Mouse (Mus musculus): Measurements from ENCODE around the gene Svop. TPM values are rescaled to one million over a fixed set of nuclear protein-coding genes. Genes with fewer than 3 reads are reported as not detected.

The Svop gene
- polyA plus RNA-seq, 1 experiment from 2014 or later, result 2.1 TPM

- Histone ChIP-seq H3K4me3 (ENCODE audit: low read depth, low read length) (peak overlapping the region; percentile 79), H3K4me2 (ENCODE audit: low read depth, low read length) (peak overlapping the region; percentile 98), H3K4me1 (ENCODE audit: control insufficient read depth, insufficient read depth, low read length) (peaks cover 13% of the 10 kb centered on the region), H3K36me3 (ENCODE audit: control insufficient read depth, insufficient read depth, low read length) (peaks cover 13% of the 10 kb centered on the region; the same call in 1 of the 2 replicates), H3K9me3 (ENCODE audit: control insufficient read depth, low read length) (no peaks in the 10 kb centered on the region), H3K27ac (replicated peaks; ENCODE audit: low read depth, low read length) (peak overlapping the region; percentile 6), H3K9ac (ENCODE audit: low read depth, low read length) (peak overlapping the region; percentile 65), H3K27me3 (replicated peaks; ENCODE audit: control insufficient read depth, insufficient read depth, low read length) (no peaks in the 10 kb centered on the region)
- WGBS, result under 1% methylated on average over 35 of the region's 87 CpGs
- ATAC-seq (ENCODE audit: low read depth) (peak; percentile 97), DNase-seq (ENCODE audit: low spot score) (peak; percentile 98)
Measured at GRCm38 (mm10) chr5:114130698-114131520, 39.5 kb upstream of the Svop start.

- WGBS, result 0% methylated on average over 7 of the region's 29 CpGs
- ATAC-seq (ENCODE audit: low read depth), result peak; percentile 31
- peak within 1 kb of the TSS; percentile 79 for H3K4me3 ChIP-seq (ENCODE audit: low read depth, low read length)
Measured at GRCm38 (mm10) chr5:114130211-114130605, 38.8 kb upstream of the Svop start, which contains the start of gene Ung. Ung (plus strand) TSS chr5:114130386.

GRCm38 (mm10) chr5:114129550-114130210, 38.3 kb upstream of the Svop start:
- Histone ChIP-seq H3K27ac (replicated peaks; ENCODE audit: low read depth, low read length) (no peak overlapping the region), H3K27me3 (replicated peaks; ENCODE audit: control insufficient read depth, insufficient read depth, low read length) (no peaks in the 10 kb centered on the region), H3K4me2 (ENCODE audit: low read depth, low read length) (peak overlapping the region; percentile 98), H3K36me3 (ENCODE audit: control insufficient read depth, insufficient read depth, low read length) (peaks cover 12% of the 10 kb centered on the region; the same call in 1 of the 2 replicates), H3K4me3 (ENCODE audit: low read depth, low read length) (peak overlapping the region; percentile 79), H3K4me1 (ENCODE audit: control insufficient read depth, insufficient read depth, low read length) (peaks cover 13% of the 10 kb centered on the region), H3K9me3 (ENCODE audit: control insufficient read depth, low read length) (no peaks in the 10 kb centered on the region), H3K9ac (ENCODE audit: low read depth, low read length) (no peak overlapping the region)
- ATAC-seq (ENCODE audit: low read depth) (no peak), DNase-seq (ENCODE audit: low spot score) (no peak)
- 76% methylated on average over 15 of the region's 15 CpGs for WGBS

More at GRCm38 (mm10) chr5:114130211-114130605, 38.8 kb upstream of the Svop start, which contains the start of gene Ung:
- peak within 1 kb of the TSS; percentile 6 for H3K27ac ChIP-seq (replicated peaks; ENCODE audit: low read depth, low read length)
- H3K9me3 ChIP-seq (ENCODE audit: control insufficient read depth, low read length), result no peaks in the 10 kb centered on the region
- peak; percentile 67 for DNase-seq (ENCODE audit: low spot score)
- peak within 1 kb of the TSS; percentile 65 for H3K9ac ChIP-seq (ENCODE audit: low read depth, low read length)
- H3K36me3 ChIP-seq (ENCODE audit: control insufficient read depth, insufficient read depth, low read length), result peaks cover 12% of the 10 kb centered on the region; the same call in 1 of the 2 replicates
- no peaks in the 10 kb centered on the region for H3K27me3 ChIP-seq (replicated peaks; ENCODE audit: control insufficient read depth, insufficient read depth, low read length)
- peaks cover 13% of the 10 kb centered on the region for H3K4me1 ChIP-seq (ENCODE audit: control insufficient read depth, insufficient read depth, low read length)
- peak within 1 kb of the TSS; percentile 98 for H3K4me2 ChIP-seq (ENCODE audit: low read depth, low read length)

GRCm38 (mm10) chr5:114127374-114128349, 36.3 kb upstream of the Svop start, which contains the start of gene Alkbh2:
Alkbh2 (minus strand) TSS chr5:114128218.
- peak; percentile 80 for DNase-seq (ENCODE audit: low spot score)
- Histone ChIP-seq H3K4me1 (ENCODE audit: control insufficient read depth, insufficient read depth, low read length) (peaks cover 13% of the 10 kb centered on the region), H3K27me3 (replicated peaks; ENCODE audit: control insufficient read depth, insufficient read depth, low read length) (no peaks in the 10 kb centered on the region), H3K27ac (replicated peaks; ENCODE audit: low read depth, low read length) (peak within 1 kb of the TSS; percentile 86), H3K4me3 (ENCODE audit: low read depth, low read length) (peak within 1 kb of the TSS; percentile 70), H3K9ac (ENCODE audit: low read depth, low read length) (peak within 1 kb of the TSS; percentile 72), H3K9me3 (ENCODE audit: control insufficient read depth, low read length) (no peaks in the 10 kb centered on the region), H3K36me3 (ENCODE audit: control insufficient read depth, insufficient read depth, low read length) (peaks cover 25% of the 10 kb centered on the region), H3K4me2 (ENCODE audit: low read depth, low read length) (peak within 1 kb of the TSS; percentile 96)
- peak; percentile 20 for ATAC-seq (ENCODE audit: low read depth)
- under 1% methylated on average over 50 of the region's 69 CpGs for WGBS

GRCm38 (mm10) chr5:114126499-114127244, 35.3 kb upstream of the Svop start:
- DNase-seq (ENCODE audit: low spot score), result no peak
- peak overlapping the region; percentile 96 for H3K4me2 ChIP-seq (ENCODE audit: low read depth, low read length)
- peak overlapping the region; percentile 86; the same call in 1 of the 2 replicates for H3K27ac ChIP-seq (replicated peaks; ENCODE audit: low read depth, low read length)
- peaks cover 35% of the 10 kb centered on the region for H3K36me3 ChIP-seq (ENCODE audit: control insufficient read depth, insufficient read depth, low read length)
- H3K4me3 ChIP-seq (ENCODE audit: low read depth, low read length), result peak overlapping the region; percentile 70
- ATAC-seq (ENCODE audit: low read depth), result no peak
- H3K9ac ChIP-seq (ENCODE audit: low read depth, low read length), result peak overlapping the region; percentile 72; the same call in 1 of the 2 replicates
- no peaks in the 10 kb centered on the region for H3K27me3 ChIP-seq (replicated peaks; ENCODE audit: control insufficient read depth, insufficient read depth, low read length)
- 84% methylated on average over 7 of the region's 7 CpGs for WGBS
- peaks cover 5% of the 10 kb centered on the region for H3K4me1 ChIP-seq (ENCODE audit: control insufficient read depth, insufficient read depth, low read length)
- H3K9me3 ChIP-seq (ENCODE audit: control insufficient read depth, low read length), result no peaks in the 10 kb centered on the region

GRCm38 (mm10) chr5:114126008-114126407, 34.6 kb upstream of the Svop start:
- no peak for DNase-seq (ENCODE audit: low spot score)
- WGBS, result 86% methylated on average over 3 of the region's 3 CpGs

GRCm38 (mm10) chr5:114119806-114120205, 28.4 kb upstream of the Svop start:
- Histone ChIP-seq H3K36me3 (ENCODE audit: control insufficient read depth, insufficient read depth, low read length) (peaks cover 80% of the 10 kb centered on the region), H3K9me3 (ENCODE audit: control insufficient read depth, low read length) (no peaks in the 10 kb centered on the region), H3K27me3 (replicated peaks; ENCODE audit: control insufficient read depth, insufficient read depth, low read length) (no peaks in the 10 kb centered on the region), H3K9ac (ENCODE audit: low read depth, low read length) (no peak overlapping the region), H3K4me1 (ENCODE audit: control insufficient read depth, insufficient read depth, low read length) (no peaks in the 10 kb centered on the region), H3K4me2 (ENCODE audit: low read depth, low read length) (no peak overlapping the region), H3K27ac (replicated peaks; ENCODE audit: low read depth, low read length) (no peak overlapping the region), H3K4me3 (ENCODE audit: low read depth, low read length) (no peak overlapping the region)
- DNase-seq (ENCODE audit: low spot score) (no peak), ATAC-seq (ENCODE audit: low read depth) (no peak)
- WGBS, result 81% methylated on average over 4 of the region's 4 CpGs

More at GRCm38 (mm10) chr5:114126008-114126407, 34.6 kb upstream of the Svop start:
- H3K27me3 ChIP-seq (replicated peaks; ENCODE audit: control insufficient read depth, insufficient read depth, low read length), result no peaks in the 10 kb centered on the region
- no peaks in the 10 kb centered on the region for H3K9me3 ChIP-seq (ENCODE audit: control insufficient read depth, low read length)
- H3K36me3 ChIP-seq (ENCODE audit: control insufficient read depth, insufficient read depth, low read length), result peaks cover 41% of the 10 kb centered on the region
- H3K4me3 ChIP-seq (ENCODE audit: low read depth, low read length), result no peak overlapping the region
- no peak overlapping the region for H3K9ac ChIP-seq (ENCODE audit: low read depth, low read length)
- no peak overlapping the region for H3K27ac ChIP-seq (replicated peaks; ENCODE audit: low read depth, low read length)
- no peak overlapping the region for H3K4me2 ChIP-seq (ENCODE audit: low read depth, low read length)
- no peak for ATAC-seq (ENCODE audit: low read depth)
- H3K4me1 ChIP-seq (ENCODE audit: control insufficient read depth, insufficient read depth, low read length), result peaks cover 4% of the 10 kb centered on the region; the same call in 1 of the 2 replicates
